Mouse (Mus musculus): ENCODE measurements around the gene Cyp26b1.

The Cyp26b1 gene

DNA sequence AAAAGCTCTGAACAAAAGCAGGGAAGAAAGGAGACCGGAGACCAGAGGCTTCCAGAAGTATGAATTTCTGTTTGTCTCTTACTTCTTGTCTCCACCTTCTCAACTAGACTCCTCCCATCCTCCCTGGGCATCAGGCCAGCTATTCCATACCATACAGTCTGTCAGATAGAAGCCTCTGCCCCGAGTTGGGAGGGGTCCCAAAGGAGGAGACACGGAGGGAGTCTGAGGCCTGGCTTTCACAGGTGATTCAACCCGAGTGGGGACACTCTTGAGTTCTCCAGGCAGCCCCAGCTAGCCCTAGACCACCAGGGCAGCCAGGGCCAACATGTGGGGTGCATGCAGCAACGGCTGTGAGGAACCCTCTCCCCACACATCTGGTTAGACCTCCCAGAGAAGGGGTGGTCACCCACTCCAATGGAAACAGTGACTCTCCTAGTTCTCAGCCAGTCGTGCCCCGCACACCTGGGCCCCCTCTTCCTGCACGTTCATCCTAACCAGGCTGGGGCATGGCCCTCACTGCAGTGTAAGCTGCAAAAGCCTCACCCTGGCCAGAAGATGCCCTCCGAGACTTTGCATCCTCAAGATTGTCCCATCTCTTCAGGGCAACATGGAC, 11.8 kb downstream of the Cyp26b1 start:
- Histone ChIP-seq H3K27me3 (ENCODE audit: control insufficient read depth, insufficient read depth, low read length, poor library complexity, severe bottlenecking) (peaks cover 2% of the 10 kb centered on the region; the same call in 1 of the 2 replicates), H3K36me3 (ENCODE audit: control insufficient read depth, insufficient read depth, low read length, poor library complexity, severe bottlenecking) (no peaks in the 10 kb centered on the region)
- no peak for DNase-seq (ENCODE audit: low read depth, low spot score)

- Histone ChIP-seq H3K36me3 (ENCODE audit: control insufficient read depth, insufficient read depth, low read length, poor library complexity, severe bottlenecking) (no peaks in the 10 kb centered on the region), H3K27me3 (ENCODE audit: control insufficient read depth, insufficient read depth, low read length, poor library complexity, severe bottlenecking) (peaks cover 2% of the 10 kb centered on the region; the same call in 1 of the 2 replicates)
- no peak for DNase-seq (ENCODE audit: low read depth, low spot score)
Observed at GRCm38 (mm10) chr6:84580979-84581832, 12.5 kb downstream of the Cyp26b1 start.

DNA sequence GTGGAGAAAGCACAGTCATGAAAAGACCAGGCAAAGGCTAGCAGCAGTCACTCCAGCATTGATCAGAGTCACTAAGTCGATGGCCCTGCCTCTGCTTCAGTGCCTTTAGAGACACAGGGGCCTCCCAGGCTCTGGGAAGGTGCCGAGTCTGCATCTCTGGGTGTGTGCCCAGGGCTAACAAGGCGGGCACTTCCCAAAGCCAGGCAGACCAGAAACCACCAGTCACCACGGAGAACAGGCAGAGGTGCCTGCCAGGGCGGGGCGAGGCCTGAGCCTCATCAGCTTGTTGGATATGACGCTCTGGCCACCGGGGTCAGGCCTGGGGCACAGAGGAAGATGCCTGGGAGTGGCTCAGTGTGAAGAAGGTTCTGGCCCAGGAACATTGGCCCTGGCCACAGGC, 14.2 kb downstream of the Cyp26b1 start:
- Histone ChIP-seq H3K36me3 (ENCODE audit: control insufficient read depth, insufficient read depth, low read length, poor library complexity, severe bottlenecking) (no peaks in the 10 kb centered on the region), H3K27me3 (ENCODE audit: control insufficient read depth, insufficient read depth, low read length, poor library complexity, severe bottlenecking) (no peaks in the 10 kb centered on the region)
- DNase-seq (ENCODE audit: low read depth, low spot score): no peak

DNA sequence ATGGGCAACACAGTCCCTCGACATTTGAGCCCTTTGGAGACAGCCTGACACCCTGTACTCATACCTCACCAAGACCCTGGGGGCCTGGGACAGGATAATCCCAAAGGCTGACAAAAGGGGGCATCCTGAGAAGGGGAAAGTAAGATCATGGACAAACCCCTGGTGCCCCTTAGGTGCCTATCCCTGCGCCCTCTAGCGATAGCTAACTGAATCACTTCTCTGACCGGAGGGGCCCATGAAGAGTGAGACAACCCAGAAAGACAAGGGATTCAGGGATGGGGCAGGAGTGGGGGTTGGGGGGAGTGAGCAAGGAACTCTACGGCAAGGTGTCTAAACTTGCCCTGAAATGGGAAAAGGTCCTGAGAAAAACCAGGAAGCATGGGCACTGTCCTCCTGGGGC, 14.8 kb downstream of the Cyp26b1 start:
- peak; percentile 9 for DNase-seq (ENCODE audit: low read depth, low spot score)
- Histone ChIP-seq H3K36me3 (ENCODE audit: control insufficient read depth, insufficient read depth, low read length, poor library complexity, severe bottlenecking) (no peaks in the 10 kb centered on the region), H3K27me3 (ENCODE audit: control insufficient read depth, insufficient read depth, low read length, poor library complexity, severe bottlenecking) (no peaks in the 10 kb centered on the region)

- no peaks in the 10 kb centered on the region for H3K27me3 ChIP-seq (ENCODE audit: control insufficient read depth, insufficient read depth, low read length, poor library complexity, severe bottlenecking)
- no peaks in the 10 kb centered on the region for H3K36me3 ChIP-seq (ENCODE audit: control insufficient read depth, insufficient read depth, low read length, poor library complexity, severe bottlenecking)
- DNase-seq (ENCODE audit: low read depth, low spot score): no peak
Observed at GRCm38 (mm10) chr6:84577898-84578297, 15.8 kb downstream of the Cyp26b1 start.

DNA sequence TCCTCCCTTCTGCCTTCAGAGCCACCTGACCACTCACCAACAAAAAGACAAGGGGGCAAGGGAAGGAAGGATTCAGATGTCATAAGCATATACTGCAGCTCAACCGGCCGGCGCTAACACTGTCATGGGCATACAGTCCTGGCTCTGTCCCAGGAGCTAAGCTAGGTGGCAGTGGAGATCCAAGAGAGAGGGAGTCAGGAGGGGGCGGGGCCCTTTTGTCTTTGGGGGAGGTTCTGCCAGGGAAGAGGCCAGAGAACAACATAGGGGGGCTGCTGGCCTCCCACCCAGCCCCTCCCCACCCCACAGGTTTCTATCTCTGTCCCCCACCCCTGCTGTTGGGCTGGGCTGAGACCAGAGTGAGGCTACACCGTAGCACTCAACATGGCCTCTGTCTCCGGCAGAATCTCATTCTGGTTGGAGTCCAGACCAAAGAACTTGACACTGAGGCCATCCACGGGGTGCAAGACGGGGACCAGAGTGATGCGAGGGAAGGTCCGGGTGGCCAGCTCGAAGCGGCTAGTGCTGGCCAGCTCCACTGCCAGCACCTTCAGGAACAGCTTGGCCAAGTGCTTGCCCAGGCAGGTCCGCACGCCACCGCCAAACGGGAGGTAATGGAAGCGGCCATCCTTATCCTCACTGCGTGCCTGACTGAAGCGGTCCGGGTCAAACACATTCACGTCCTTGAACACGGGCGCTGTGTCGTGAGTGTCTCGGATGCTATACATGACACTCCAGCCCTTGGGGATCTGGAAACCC, 19.6 kb downstream of the Cyp26b1 start:
- no peak for DNase-seq (ENCODE audit: low read depth, low spot score)
- no peaks in the 10 kb centered on the region for H3K36me3 ChIP-seq (ENCODE audit: control insufficient read depth, insufficient read depth, low read length, poor library complexity, severe bottlenecking)
- no peaks in the 10 kb centered on the region for H3K27me3 ChIP-seq (ENCODE audit: control insufficient read depth, insufficient read depth, low read length, poor library complexity, severe bottlenecking)

DNA sequence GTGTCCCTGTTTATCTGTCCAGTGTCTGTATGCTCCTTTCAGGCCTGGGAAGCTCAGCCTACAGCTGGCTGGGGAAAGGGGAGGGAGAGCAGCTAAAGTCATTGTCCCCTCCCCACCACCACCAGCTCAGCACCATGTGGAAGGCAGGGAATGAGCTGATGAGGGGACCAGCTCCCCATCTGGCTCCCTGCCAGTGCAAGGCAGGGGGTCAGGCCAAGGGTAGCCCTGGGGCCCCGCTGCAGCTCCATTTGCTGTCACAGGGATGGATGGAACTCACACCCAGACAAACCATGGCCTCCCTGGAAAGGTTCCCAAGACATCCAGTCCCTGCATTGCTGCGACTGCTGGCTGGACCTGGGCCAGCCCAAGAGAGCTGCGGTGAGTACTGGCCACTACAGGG, 23.7 kb downstream of the Cyp26b1 start:
- no peaks in the 10 kb centered on the region for H3K27me3 ChIP-seq (ENCODE audit: control insufficient read depth, insufficient read depth, low read length, poor library complexity, severe bottlenecking)

GRCm38 (mm10) chr6:84569590-84569989, 24.1 kb downstream of the Cyp26b1 start:
- no peak for DNase-seq (ENCODE audit: low read depth, low spot score)
- no peaks in the 10 kb centered on the region for H3K27me3 ChIP-seq (ENCODE audit: control insufficient read depth, insufficient read depth, low read length, poor library complexity, severe bottlenecking)

More for the DNA sequence above, 23.7 kb downstream of the Cyp26b1 start:
- H3K36me3 ChIP-seq (ENCODE audit: control insufficient read depth, insufficient read depth, low read length, poor library complexity, severe bottlenecking): no peaks in the 10 kb centered on the region
- DNase-seq (ENCODE audit: low read depth, low spot score): no peak

GRCm38 (mm10) chr6:84568880-84569279, 24.8 kb downstream of the Cyp26b1 start:
- Histone ChIP-seq H3K27me3 (ENCODE audit: control insufficient read depth, insufficient read depth, low read length, poor library complexity, severe bottlenecking) (no peaks in the 10 kb centered on the region), H3K36me3 (ENCODE audit: control insufficient read depth, insufficient read depth, low read length, poor library complexity, severe bottlenecking) (no peaks in the 10 kb centered on the region)
- DNase-seq (ENCODE audit: low read depth, low spot score): no peak

More at GRCm38 (mm10) chr6:84569590-84569989, 24.1 kb downstream of the Cyp26b1 start:
- no peaks in the 10 kb centered on the region for H3K36me3 ChIP-seq (ENCODE audit: control insufficient read depth, insufficient read depth, low read length, poor library complexity, severe bottlenecking)

DNA sequence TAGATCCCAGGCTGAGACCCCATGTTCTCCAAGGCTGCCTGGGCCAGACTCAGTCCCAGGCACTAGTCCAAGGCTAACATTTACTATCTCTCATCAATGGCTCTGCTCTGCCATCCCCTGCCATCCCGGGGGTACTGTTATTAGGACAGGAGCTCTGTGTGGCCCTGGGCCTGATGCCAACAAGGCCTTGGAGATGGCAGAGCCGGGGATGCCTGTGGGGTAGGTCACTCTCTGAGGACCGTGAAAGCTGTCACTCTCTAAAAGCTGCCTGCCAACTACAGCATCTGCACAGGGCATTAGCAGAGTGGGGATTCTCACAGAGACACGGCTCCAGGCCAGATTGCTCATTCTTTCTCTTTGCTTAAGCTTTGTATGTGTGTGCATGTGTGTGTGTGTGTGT, 26.0 kb downstream of the Cyp26b1 start:
- no peaks in the 10 kb centered on the region for H3K36me3 ChIP-seq (ENCODE audit: control insufficient read depth, insufficient read depth, low read length, poor library complexity, severe bottlenecking)
- no peaks in the 10 kb centered on the region for H3K27me3 ChIP-seq (ENCODE audit: control insufficient read depth, insufficient read depth, low read length, poor library complexity, severe bottlenecking)
- no peak for DNase-seq (ENCODE audit: low read depth, low spot score)

DNA sequence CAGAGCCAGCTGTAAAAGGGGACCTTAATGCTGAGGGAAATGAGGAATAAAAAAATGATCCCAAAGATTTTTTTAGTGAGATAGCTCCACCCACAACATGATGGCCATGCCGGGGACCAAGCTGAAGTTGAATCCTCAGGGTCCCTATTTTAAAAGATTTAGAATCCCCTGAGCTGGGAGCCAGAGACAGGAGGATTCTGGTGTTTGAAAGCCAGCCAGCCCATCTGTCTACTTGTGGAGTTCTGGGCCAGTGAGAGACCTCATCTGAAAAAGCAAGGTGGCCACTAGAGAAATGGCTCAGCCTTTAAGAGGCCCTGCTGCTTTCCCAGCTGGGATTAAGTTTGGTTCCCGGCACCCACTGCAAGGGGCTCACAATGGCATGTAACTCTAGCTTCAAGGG, 26.9 kb downstream of the Cyp26b1 start:
- Histone ChIP-seq H3K27me3 (ENCODE audit: control insufficient read depth, insufficient read depth, low read length, poor library complexity, severe bottlenecking) (no peaks in the 10 kb centered on the region), H3K36me3 (ENCODE audit: control insufficient read depth, insufficient read depth, low read length, poor library complexity, severe bottlenecking) (no peaks in the 10 kb centered on the region)
- DNase-seq (ENCODE audit: low read depth, low spot score): no peak

DNA sequence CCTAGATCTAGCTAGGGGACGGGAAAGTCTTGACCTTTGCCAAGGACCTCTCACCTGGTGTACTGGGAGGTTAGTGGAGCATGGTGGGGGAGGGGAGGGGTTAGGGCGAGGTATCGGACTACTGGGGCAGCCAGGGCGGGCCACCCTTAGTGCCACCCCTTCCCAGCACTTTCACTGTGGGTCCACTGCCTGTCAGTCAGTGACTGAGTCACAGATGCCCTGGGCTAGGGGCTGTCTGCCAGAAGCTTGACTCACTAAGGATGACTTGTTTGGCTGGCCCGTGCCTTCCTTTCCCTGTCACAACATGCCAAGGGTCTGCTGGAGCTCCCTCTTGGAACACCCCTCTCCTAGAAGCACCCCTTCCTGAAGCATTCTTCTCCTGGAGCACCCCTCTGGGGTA, 28.5 kb downstream of the Cyp26b1 start:
- Histone ChIP-seq H3K36me3 (ENCODE audit: control insufficient read depth, insufficient read depth, low read length, poor library complexity, severe bottlenecking) (no peaks in the 10 kb centered on the region), H3K27me3 (ENCODE audit: control insufficient read depth, insufficient read depth, low read length, poor library complexity, severe bottlenecking) (no peaks in the 10 kb centered on the region)
- DNase-seq (ENCODE audit: low read depth, low spot score): no peak

- DNase-seq (ENCODE audit: low read depth, low spot score): no peak
- H3K36me3 ChIP-seq (ENCODE audit: control insufficient read depth, insufficient read depth, low read length, poor library complexity, severe bottlenecking): no peaks in the 10 kb centered on the region
- no peaks in the 10 kb centered on the region for H3K27me3 ChIP-seq (ENCODE audit: control insufficient read depth, insufficient read depth, low read length, poor library complexity, severe bottlenecking)
Observed at GRCm38 (mm10) chr6:84562948-84563347, 30.8 kb downstream of the Cyp26b1 start.

GRCm38 (mm10) chr6:84561171-84561570, 32.5 kb downstream of the Cyp26b1 start:
- H3K27me3 ChIP-seq (ENCODE audit: control insufficient read depth, insufficient read depth, low read length, poor library complexity, severe bottlenecking): no peaks in the 10 kb centered on the region
- H3K36me3 ChIP-seq (ENCODE audit: control insufficient read depth, insufficient read depth, low read length, poor library complexity, severe bottlenecking): no peaks in the 10 kb centered on the region
- no peak for DNase-seq (ENCODE audit: low read depth, low spot score)

Measured in splenic B cell, adult 2 months (primary cell).